Comparison of ENCODE assay signal across 18 mouse cellular contexts in the genomic region with DNA sequence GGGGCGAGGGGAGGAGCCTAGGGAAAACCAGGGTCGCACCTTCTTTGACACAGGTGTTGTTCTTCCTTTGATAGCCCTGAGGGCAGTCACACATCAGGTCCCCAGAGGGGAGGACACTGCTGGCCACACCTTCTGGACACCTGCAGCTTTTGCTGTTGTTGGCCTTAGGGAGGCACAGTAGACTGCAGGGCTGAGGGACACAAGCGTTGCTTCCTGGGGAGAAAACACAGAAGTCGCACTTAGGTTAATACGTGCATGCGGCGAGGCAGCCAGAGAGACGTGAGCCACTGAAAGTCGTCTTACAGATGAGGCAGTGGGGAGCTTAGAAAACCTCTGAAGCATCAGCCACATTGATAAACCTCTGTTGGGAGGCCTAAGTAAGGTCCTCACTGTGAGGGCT.
DNase-seq lines count a peak whose midpoint lies in the region; ATAC-seq and TF ChIP-seq lines count a peak whose summit lies in the region.
"Had no signal": no experiment of that assay in that cellular context is flagged by ENCODE, and none has a peak within 500 bp of the region (broad histone marks: within the 10 kb centered on the region; RNA-seq: fewer than 3 reads in every experiment).

No protein-coding gene starts in this region.

- no peak for ATAC-seq in lung, embryonic 15.5 days (ENCODE audit: borderline replicate concordance, extremely low read depth, low FRiP score, low TSS enrichment)
- ATAC-seq in embryonic facial prominence, embryonic 12.5 days (ENCODE audit: insufficient number of reproducible peaks, insufficient read depth, low FRiP score, low TSS enrichment), result no peak
- ATAC-seq in frontal cortex, adult (ENCODE audit: low TSS enrichment), result no peak
- ATAC-seq: forebrain, embryonic 13.5 days; hindbrain, embryonic 16.5 days had no signal

- WGBS in lung, embryonic 15.5 days, result 62% methylated on average over 9 of the region's 9 CpGs
- 66% methylated on average over 9 of the region's 9 CpGs for WGBS in lung, adult 2 months
- WGBS in embryonic facial prominence, embryonic 12.5 days, result 70% methylated on average over 9 of the region's 9 CpGs

- H3K4me3 ChIP-seq in lung, embryonic 15.5 days, result no peak overlapping the region
- H3K4me3 ChIP-seq in lung, adult 2 months (replicated peaks; ENCODE audit: extremely low read depth, low read depth, low read length), result no peak overlapping the region
- no peak overlapping the region for H3K4me3 ChIP-seq in embryonic facial prominence, embryonic 12.5 days
- H3K4me3 ChIP-seq: forebrain, embryonic 13.5 days; heart, embryonic 10.5 days; hindbrain, embryonic 12.5 days had no signal

- H3K9ac ChIP-seq in lung, embryonic 15.5 days, result no peak overlapping the region
- no peak overlapping the region for H3K9ac ChIP-seq in embryonic facial prominence, embryonic 12.5 days
- H3K9ac ChIP-seq: forebrain, embryonic 13.5 days; hindbrain, embryonic 12.5 days had no signal

- H3K4me2 ChIP-seq in lung, embryonic 15.5 days, result no peak overlapping the region
- no peak overlapping the region for H3K4me2 ChIP-seq in embryonic facial prominence, embryonic 12.5 days (replicated peaks)
- H3K4me2 ChIP-seq: forebrain, embryonic 13.5 days; hindbrain, embryonic 12.5 days had no signal

- H3K36me3 ChIP-seq in lung, embryonic 15.5 days, result no peaks in the 10 kb centered on the region
- no peaks in the 10 kb centered on the region for H3K36me3 ChIP-seq in embryonic facial prominence, embryonic 12.5 days
- H3K36me3 ChIP-seq: hindbrain, embryonic 12.5 days had no signal

- H3K4me1 ChIP-seq in lung, embryonic 15.5 days, result peaks cover 23% of the 10 kb centered on the region
- no peaks in the 10 kb centered on the region for H3K4me1 ChIP-seq in lung, adult 2 months (ENCODE audit: control insufficient read depth, insufficient read depth, low read length)
- peaks cover 7% of the 10 kb centered on the region; the same call in 1 of the 2 replicates for H3K4me1 ChIP-seq in embryonic facial prominence, embryonic 12.5 days
- H3K4me1 ChIP-seq: forebrain, embryonic 13.5 days had no signal

- no peak for DNase-seq in lung, adult 2 months
- DNase-seq in spleen, postnatal 36 days (ENCODE audit: low spot score in 2 of 2), result peak; percentile 52 to 57
- DNase-seq in spleen, adult 18-20 months, result no peak
- DNase-seq: adrenal gland, postnatal 10 days; cerebellum, adult 11-12 months; cerebellum, adult 9-10 months; cerebellum, postnatal 25 days; gastrocnemius, postnatal 10 days; heart, adult 18-20 months; heart, postnatal 10 days; heart, postnatal 4 days had no signal

- no peaks in the 10 kb centered on the region for H3K9me3 ChIP-seq in lung, embryonic 15.5 days
- no peaks in the 10 kb centered on the region for H3K9me3 ChIP-seq in embryonic facial prominence, embryonic 12.5 days
- H3K9me3 ChIP-seq: forebrain, embryonic 13.5 days; heart, embryonic 10.5 days; hindbrain, embryonic 12.5 days had no signal

- no peak for TF ChIP-seq POLR2A in lung, adult 2 months (IDR thresholded peaks at IDR 0.05; ENCODE audit: borderline replicate concordance, extremely low read depth, low read depth, low read length)

- no peak for TF ChIP-seq CTCF in lung, adult 2 months (IDR thresholded peaks at IDR 0.05; ENCODE audit: insufficient read depth, low read length)

- peak overlapping the region; percentile 76 for H3K27ac ChIP-seq in lung, embryonic 15.5 days
- H3K27ac ChIP-seq in embryonic facial prominence, embryonic 12.5 days, result peak overlapping the region; percentile 18; the same call in 1 of the 2 replicates
- H3K27ac ChIP-seq: forebrain, embryonic 13.5 days; heart, embryonic 10.5 days; hindbrain, embryonic 12.5 days had no signal

- H3K27me3 ChIP-seq in lung, embryonic 15.5 days, result no peaks in the 10 kb centered on the region
- no peaks in the 10 kb centered on the region for H3K27me3 ChIP-seq in embryonic facial prominence, embryonic 12.5 days
- H3K27me3 ChIP-seq: forebrain, embryonic 13.5 days had no signal

Comparison
In these comparisons a context has a peak if more than half of its experiments do, and no peak if none do; other contexts are left out.
1. DNase-seq: peak in spleen, postnatal 36 days (2 of 2); none in lung, adult 2 months (single experiment) and spleen, adult 18-20 months (0 of 2).